Mouse (Mus musculus): ENCODE measurements around the gene Esp1.

DNA sequence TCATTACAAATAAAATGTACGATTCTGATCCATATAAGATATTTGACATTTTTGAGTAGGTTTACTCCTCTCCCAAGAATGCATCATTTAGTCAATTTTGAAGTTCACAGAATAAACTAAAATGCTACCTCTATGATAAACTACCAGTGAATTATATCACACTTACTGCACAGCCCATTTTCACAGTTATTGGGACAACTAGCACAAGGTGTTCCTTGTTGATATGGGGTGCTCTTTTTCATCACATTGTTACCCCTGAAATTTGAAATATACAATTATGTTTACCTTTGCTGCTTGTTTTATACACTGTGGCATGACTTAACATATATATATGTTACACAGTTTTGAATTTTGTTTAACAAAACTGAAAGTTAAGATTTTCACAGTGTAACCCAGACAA is 40.2 kb downstream of the Esp1 start:
- TF ChIP-seq POLR2A (IDR thresholded peaks at IDR 0.05; ENCODE audit: extremely low read depth, insufficient read depth, low read length), result no peak
- no peak for TF ChIP-seq CTCF (IDR thresholded peaks at IDR 0.05; ENCODE audit: low read depth, low read length)
